16 mouse cellular contexts compared by ENCODE assay signal in genomic region chr1:178876926-178877325, GRCm38 (mm10).
"Had no signal": no experiment of that assay in that cellular context is flagged by ENCODE, and none has a peak within 500 bp of the region (broad histone marks: within the 10 kb centered on the region; RNA-seq: fewer than 3 reads in every experiment).

No protein-coding gene starts in this region.

- DNase-seq: kidney, adult 2 months; kidney, postnatal 25 days; layer of hippocampus, adult 9-11 months; liver, postnatal 0 days; lung, embryonic 14.5 days; right cerebral cortex, adult 18-20 months; right cerebral cortex, postnatal 14 days; right cerebral cortex, postnatal 4 days; thymus, postnatal 25 days had no signal

- H3K4me1 ChIP-seq: neural tube, embryonic 12.5 days; neural tube, embryonic 15.5 days had no signal

- H3K27ac ChIP-seq: kidney, postnatal 0 days; layer of hippocampus, adult 2 months; liver, embryonic 14.5 days; macrophage; neural tube, embryonic 12.5 days; neural tube, embryonic 15.5 days had no signal

- H3K9ac ChIP-seq: liver, embryonic 14.5 days; liver, postnatal 0 days; lung, embryonic 14.5 days; neural tube, embryonic 12.5 days; neural tube, embryonic 15.5 days had no signal

- H3K9me3 ChIP-seq: neural tube, embryonic 12.5 days; neural tube, embryonic 15.5 days had no signal

- H3K4me3 ChIP-seq: layer of hippocampus, adult 2 months; neural tube, embryonic 12.5 days; neural tube, embryonic 15.5 days had no signal

- ATAC-seq: liver, postnatal 0 days; lung, postnatal 0 days had no signal

- H3K4me2 ChIP-seq: lung, embryonic 14.5 days; neural tube, embryonic 12.5 days; neural tube, embryonic 15.5 days had no signal

- H3K27me3 ChIP-seq: neural tube, embryonic 12.5 days; neural tube, embryonic 15.5 days had no signal
